Mouse (Mus musculus): ENCODE results near the gene Pcmtd2. TPM values are rescaled to one million over a fixed set of nuclear protein-coding genes. Genes with fewer than 3 reads are reported as not detected.
"Not testable (repeated sequence)": the region's sequence is repeated elsewhere in the genome, so short reads cannot be mapped to it uniquely, and the experiment has no call there.

Gene Pcmtd2
- 10 to 100 TPM; 70.8 to 74.9 TPM for total RNA-seq (2021)
- long read RNA-seq, experiment 1, transcript Pcmtd2-201 (7 exons, 3,569 nt): major isoform, 19 of 33 reads
- long read RNA-seq, experiment 1, partial matches to known transcripts: 4 of 33 reads
- long read RNA-seq, experiment 1, other reads (novel, unspliced or antisense): 7 of 33 reads
- long read RNA-seq, experiment 2, transcript Pcmtd2-201 (7 exons, 3,569 nt): major isoform, 43 of 65 reads
- long read RNA-seq, experiment 2, partial matches to known transcripts: 14 of 65 reads
- long read RNA-seq, experiment 2, other reads (novel, unspliced or antisense): 5 of 65 reads

DNA sequence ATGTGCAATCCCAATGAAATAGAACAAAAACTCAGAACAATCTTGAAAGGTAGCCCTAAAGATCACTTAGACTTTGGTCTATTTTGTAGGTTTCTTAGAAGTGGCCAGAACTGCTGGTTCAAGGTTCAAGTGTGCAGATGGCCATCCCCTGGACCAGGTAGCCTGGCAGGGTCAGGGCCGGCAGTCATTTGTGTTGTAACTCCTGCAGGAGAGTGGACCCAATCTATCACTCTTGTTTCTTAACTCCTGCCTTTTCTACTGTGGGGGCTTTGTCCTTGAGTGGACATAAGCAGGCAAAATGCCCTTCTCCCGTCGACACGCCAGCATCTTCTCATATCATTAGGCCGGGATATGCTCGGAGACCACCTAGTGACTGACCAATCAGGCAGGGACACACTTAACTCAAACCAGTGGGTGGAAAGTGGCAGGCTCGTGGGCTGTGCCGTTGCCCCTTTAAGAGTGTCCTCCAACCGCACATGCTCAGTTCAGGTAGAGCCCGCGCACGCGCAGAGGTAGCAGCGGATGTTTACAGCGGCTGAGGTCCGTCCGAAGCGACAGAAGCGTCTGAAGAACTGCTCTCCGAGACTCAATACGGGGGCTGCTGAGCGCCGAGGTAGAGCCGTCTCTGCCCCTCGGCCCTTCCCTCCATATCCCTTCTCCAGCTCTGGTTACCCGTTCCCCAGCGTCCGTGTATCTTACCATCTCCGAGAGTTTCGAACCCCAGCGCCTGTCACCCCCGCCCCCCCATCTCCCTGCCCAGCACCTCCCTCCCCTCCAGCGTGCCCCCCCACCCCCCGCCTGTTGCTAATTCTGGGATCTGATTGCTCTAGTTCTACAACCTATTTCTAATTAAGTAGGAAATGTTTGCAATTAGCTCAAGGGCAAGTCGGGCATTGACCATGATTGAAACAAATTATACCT is at the start of gene Pcmtd2:
Pcmtd2 (plus strand) TSS at position 483 of the 921 bp plus-strand sequence.
- peak; percentile 77 to 85 for DNase-seq (ENCODE audit: low spot score in 2 of 2)

GRCm38 (mm10) chr2:181789396-181789795 is 48.3 kb upstream of the Pcmtd2 start:
- DNase-seq (ENCODE audit: low spot score in 2 of 2): no peak

DNA sequence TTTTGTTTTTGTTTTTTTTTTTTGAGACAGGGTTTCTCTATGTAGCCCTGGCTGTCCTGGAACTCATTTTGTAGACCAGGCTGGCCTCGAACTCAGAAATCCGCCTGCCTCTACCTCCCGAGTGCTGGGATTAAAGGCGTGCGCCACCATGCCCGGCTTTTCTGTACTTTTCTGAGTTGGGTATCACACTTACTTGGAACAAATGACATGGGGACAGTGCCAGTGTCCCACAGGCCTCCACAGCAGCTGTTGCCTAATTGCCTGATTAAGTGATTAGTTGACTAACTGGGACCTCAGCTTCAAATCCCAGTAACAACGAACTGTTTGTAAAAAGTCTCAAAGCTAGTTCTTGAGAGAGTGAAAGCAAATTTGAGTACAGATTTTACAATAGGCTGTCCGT is 44.5 kb upstream of the Pcmtd2 start:
- DNase-seq (ENCODE audit: low spot score in 2 of 2): not testable (repeated sequence)

DNA sequence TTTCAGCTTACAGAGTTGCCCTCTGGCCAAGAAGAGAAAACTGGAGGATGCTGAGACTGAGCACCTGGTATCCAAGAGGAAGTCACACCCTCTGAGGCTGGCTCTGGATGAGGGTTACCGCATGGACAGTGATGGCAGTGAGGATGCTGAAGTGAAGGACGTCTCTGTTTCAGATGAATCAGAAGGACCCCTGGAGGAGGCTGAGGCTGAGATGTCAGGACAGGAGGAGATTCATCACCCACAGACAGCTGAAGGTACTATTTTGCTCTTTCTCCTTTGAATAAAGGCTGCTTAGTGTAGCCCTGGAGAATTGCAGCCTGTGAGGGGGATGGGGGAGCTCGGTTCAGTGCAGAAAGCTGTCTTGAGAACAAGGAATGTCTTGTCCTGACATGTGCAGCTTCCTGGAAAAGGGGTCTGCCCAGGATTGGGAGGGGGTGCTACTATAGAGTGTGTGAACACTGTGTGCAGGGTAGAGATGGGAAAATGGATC is 42.0 kb upstream of the Pcmtd2 start:
- no peak for DNase-seq (ENCODE audit: low spot score in 2 of 2)

GRCm38 (mm10) chr2:181797672-181798071 is 40.0 kb upstream of the Pcmtd2 start:
- DNase-seq (ENCODE audit: low spot score in 2 of 2): no peak

DNA sequence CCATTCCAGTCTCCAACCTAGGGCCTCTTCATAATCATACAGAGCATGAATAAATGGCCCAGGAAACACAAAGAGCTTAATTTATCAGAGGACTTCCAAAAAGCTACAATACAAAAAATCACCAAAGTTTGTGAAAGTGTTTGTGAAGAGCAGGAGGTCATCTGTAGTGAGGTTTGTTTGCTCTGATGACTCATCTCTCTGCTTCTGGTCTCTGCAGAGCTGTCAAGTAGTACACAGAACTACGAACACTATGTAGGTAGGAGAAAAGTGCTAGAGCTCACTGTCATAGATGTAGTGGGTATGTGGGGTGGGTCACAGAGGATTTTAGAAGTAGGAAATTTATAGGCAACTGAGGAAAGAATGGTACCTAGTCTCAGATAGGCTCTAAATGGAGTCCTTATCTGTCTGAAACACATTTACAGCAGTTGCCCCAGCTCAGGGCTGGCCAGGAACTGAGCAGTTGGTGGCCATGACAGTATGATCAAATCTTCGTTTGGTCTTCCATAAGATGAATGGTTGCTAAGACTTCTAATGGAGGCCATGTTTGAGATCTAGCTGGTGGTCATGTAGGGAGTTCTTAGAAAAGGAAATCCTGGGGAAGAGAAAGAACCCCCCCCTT is 8.5 kb upstream of the Pcmtd2 start:
- no peak for DNase-seq (ENCODE audit: low spot score in 2 of 2)

DNA sequence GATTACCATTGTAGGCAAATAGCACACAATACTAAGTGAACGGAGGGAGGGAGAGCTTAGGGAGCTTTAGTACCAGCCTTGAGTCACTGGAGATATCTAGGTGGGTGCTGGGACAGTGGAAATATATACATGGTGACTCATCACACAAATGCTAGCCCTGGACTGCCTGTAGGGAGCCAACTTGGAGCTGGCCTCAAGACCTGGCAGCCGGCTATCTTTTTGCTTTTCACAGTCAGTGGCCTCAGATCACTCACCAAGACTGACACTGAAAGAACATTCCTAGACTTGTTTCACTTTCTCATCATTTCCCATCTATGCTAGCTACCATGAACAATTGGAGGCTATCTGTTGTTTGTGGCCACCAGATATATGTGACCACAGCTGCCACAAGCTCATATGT is 4.9 kb upstream of the Pcmtd2 start:
- no peak for DNase-seq (ENCODE audit: low spot score in 2 of 2)

GRCm38 (mm10) chr2:181838293-181838680 is 633 bp downstream of the Pcmtd2 start:
- DNase-seq (ENCODE audit: low spot score in 2 of 2): no peak

DNA sequence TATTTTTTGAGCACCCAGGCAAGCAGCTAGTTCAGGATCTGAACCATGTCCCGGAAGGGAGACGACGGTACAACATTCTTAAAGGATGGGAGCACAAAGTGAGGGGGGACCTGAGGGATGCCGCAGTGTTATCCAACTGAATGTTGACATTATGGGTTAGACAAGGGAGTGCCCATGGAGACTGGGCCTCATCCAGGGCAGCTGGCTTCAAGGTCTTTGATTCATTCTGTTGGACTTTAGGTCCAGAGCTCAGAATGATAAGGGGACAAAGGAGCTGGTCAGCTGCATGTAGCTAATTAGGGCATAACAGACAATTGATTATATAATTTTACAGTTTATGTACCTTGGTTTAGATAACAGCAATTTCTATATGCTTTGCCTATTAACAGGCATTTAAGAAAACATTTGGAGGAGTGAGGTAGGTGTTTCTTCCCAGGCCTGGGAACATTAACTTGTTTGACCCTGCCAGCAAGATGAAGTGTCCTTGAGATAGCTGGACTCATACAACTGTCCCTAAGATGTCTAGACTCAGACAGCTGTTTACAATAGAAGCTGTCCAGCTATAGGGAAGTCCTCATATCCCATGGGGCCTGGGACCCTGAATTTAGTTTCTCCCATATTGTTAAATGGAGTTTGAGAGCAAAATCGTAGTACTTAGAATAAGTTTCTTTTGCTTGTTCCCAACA is 8.2 kb downstream of the Pcmtd2 start:
- no peak for DNase-seq (ENCODE audit: low spot score in 2 of 2)

- DNase-seq (ENCODE audit: low spot score in 2 of 2): peak; percentile 73 to 85
These were observed 26.3 kb downstream of the Pcmtd2 start, which contains the start of gene Polr3k for GRCm38 (mm10) chr2:181863791-181864535. Polr3k (plus strand) TSS chr2:181864337.

DNA sequence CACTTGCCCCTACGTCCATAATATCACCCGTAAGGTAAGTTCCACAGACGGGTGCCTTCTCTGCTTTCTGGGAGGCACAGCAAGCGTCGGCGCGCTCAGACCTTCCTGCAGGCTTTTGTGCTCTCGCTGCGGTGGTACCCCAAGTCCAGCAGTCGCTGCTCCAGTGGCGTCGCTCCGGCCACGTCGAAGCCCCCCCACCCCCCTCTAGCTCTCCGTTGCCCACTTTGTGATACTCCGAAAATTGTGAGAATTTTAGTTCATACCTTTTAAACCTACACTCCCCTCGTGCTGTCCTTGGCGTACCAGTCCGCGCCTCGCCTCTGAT is 26.8 kb downstream of the Pcmtd2 start:
- no peak for DNase-seq (ENCODE audit: low spot score in 2 of 2)

GRCm38 (mm10) chr2:181866931-181867330 is 29.3 kb downstream of the Pcmtd2 start:
- DNase-seq (ENCODE audit: low spot score in 2 of 2): peak in 1 of 2 experiments; percentile 46

DNA sequence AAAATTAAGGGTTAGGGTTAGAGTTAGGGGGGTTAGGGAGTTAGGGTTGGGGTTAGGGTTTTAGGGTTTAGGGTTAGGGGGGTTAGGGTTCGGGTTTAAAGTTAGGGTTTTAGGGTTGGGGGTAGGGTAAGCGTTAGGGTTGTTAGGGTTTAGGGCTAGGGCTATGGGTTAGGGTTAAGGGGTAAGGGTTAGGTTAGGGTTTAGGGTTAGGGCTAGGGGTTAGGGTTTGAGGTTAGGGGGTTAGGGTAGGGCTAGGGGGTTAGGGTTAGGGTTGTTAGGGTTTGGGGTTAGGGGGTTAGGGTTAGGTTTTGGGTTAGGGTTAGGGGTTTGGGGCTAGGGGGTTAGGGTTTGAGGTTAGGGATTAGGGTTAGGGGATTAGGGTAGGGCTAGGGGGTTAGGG is 33.4 kb downstream of the Pcmtd2 start:
- no peak for DNase-seq (ENCODE audit: low spot score in 2 of 2)

DNA sequence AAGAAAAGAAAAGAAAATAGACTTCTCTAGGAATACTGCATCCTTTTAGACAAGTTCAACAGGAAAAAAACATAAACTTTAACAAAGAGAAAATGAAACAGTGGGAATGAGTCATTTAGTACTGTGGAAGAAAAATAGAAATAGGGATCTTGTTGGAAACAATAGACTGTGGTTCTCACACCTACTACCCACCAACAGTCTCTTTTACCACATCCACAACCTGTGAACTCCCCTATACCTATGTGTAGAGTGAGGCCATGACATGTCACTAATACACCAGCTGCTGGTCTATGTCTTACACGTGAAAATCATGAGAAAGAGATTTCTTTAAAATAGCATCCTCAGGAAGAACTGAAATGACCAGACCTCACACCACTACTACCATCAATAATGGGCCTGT is 41.2 kb downstream of the Pcmtd2 start:
- no peak for DNase-seq (ENCODE audit: low spot score in 2 of 2)

GRCm38 (mm10) chr2:181883022-181883749 is 45.5 kb downstream of the Pcmtd2 start:
- no peak for DNase-seq (ENCODE audit: low spot score in 2 of 2)

Other genes with a start within 250 kb of the Pcmtd2 start
- 10 to 100 TPM; 72.3 to 73.4 TPM for gene Prpf6, start 246.0 kb upstream of the Pcmtd2 start, total RNA-seq (2021)
- gene Zfp512b, start 245.1 kb upstream of the Pcmtd2 start, total RNA-seq (2021): 100 to 1,000 TPM; 141 to 143 TPM
- 10 to 100 TPM; 23.8 to 25.5 TPM for gene Samd10, start 238.6 kb upstream of the Pcmtd2 start, total RNA-seq (2021)
- under 1 TPM; 0.42 TPM for gene Gm29797, start 180.8 kb upstream of the Pcmtd2 start, total RNA-seq (2021)
- gene Sox18, start 166.2 kb upstream of the Pcmtd2 start, total RNA-seq (2021): 10 to 100 TPM; 45.2 to 47.3 TPM
- 10 to 100 TPM; 23.6 to 24.3 TPM for gene Tcea2, start 157.5 kb upstream of the Pcmtd2 start, total RNA-seq (2021)
- gene Rgs19, start 143.9 kb upstream of the Pcmtd2 start, total RNA-seq (2021): 10 to 100 TPM; 30.2 to 31.1 TPM
- not detected for gene Lkaaear1, start 139.4 kb upstream of the Pcmtd2 start, total RNA-seq (2021)
- gene Oprl1, start 122.8 kb upstream of the Pcmtd2 start, total RNA-seq (2021): 1 to 10 TPM; 4.0 to 6.0 TPM
- 10 to 100 TPM; 14.7 TPM for gene Myt1, start 74.5 kb upstream of the Pcmtd2 start, total RNA-seq (2021)
- gene Polr3k, start 26.5 kb downstream of the Pcmtd2 start, total RNA-seq (2021): 10 to 100 TPM; 22.8 to 25.0 TPM
- gene Gm14496, start 153.3 kb downstream of the Pcmtd2 start, total RNA-seq (2021): not detected

Data from adrenal gland, postnatal 4 days (tissue).